Mouse (Mus musculus): Measurements from ENCODE around the gene Unc119b.
"Not testable (repeated sequence)": the region's sequence is repeated elsewhere in the genome, so short reads cannot be mapped to it uniquely, and the experiment has no call there.

GRCm38 (mm10) chr5:115161940-115162279 is 27.1 kb upstream of the Unc119b start:
- not testable (repeated sequence) for TF ChIP-seq CTCF (IDR thresholded peaks at IDR 0.05; ENCODE audit: low read depth, low read length); GATA1 (IDR thresholded peaks at IDR 0.05; ENCODE audit: borderline replicate concordance, low read length); TAL1 (conservative IDR thresholded peaks at IDR 0.05; ENCODE audit: low read depth, low read length)

Measured in G1E (cell line).